Mouse (Mus musculus): ENCODE data around the gene Smim5.

Smim5 gene

GRCm38 (mm10) chr11:115894755-115895520 lies 4.8 kb upstream of the Smim5 start:
- no peak for DNase-seq (ENCODE audit: low read depth, low spot score)

GRCm38 (mm10) chr11:115898446-115898845 lies 1.3 kb upstream of the Smim5 start:
- no peak for DNase-seq (ENCODE audit: low read depth, low spot score)

GRCm38 (mm10) chr11:115898886-115899285 lies 880 bp upstream of the Smim5 start:
- peak; percentile 70 for DNase-seq (ENCODE audit: low read depth, low spot score)

GRCm38 (mm10) chr11:115900561-115901337 lies 983 bp downstream of the Smim5 start:
- DNase-seq (ENCODE audit: low read depth, low spot score): no peak

GRCm38 (mm10) chr11:115901338-115902161 lies 1.8 kb downstream of the Smim5 start:
- DNase-seq (ENCODE audit: low read depth, low spot score): peak; percentile 58

- DNase-seq (ENCODE audit: low read depth, low spot score): no peak
Measured at GRCm38 (mm10) chr11:115902177-115902576, 2.4 kb downstream of the Smim5 start.

- no peak for DNase-seq (ENCODE audit: low read depth, low spot score)
Measured at GRCm38 (mm10) chr11:115902831-115903230, 3.1 kb downstream of the Smim5 start.

GRCm38 (mm10) chr11:115903384-115904230 lies 3.8 kb downstream of the Smim5 start:
- peak; percentile 76 for DNase-seq (ENCODE audit: low read depth, low spot score)

GRCm38 (mm10) chr11:115904231-115904955 lies 4.6 kb downstream of the Smim5 start:
- no peak for DNase-seq (ENCODE audit: low read depth, low spot score)

GRCm38 (mm10) chr11:115904956-115905790 lies 5.4 kb downstream of the Smim5 start:
- DNase-seq (ENCODE audit: low read depth, low spot score): no peak

- DNase-seq (ENCODE audit: low read depth, low spot score): no peak
Measured at GRCm38 (mm10) chr11:115906116-115906515, 6.3 kb downstream of the Smim5 start.

GRCm38 (mm10) chr11:115906521-115906920 lies 6.8 kb downstream of the Smim5 start:
- DNase-seq (ENCODE audit: low read depth, low spot score): no peak

- DNase-seq (ENCODE audit: low read depth, low spot score): peak; percentile 52
Measured at GRCm38 (mm10) chr11:115911134-115911561, 11.4 kb downstream of the Smim5 start.

GRCm38 (mm10) chr11:115911632-115912376 lies 12.0 kb downstream of the Smim5 start, which contains the start of gene Smim6:
Smim6 (plus strand) TSS chr11:115912017.
- DNase-seq (ENCODE audit: low read depth, low spot score): peak; percentile 47

- no peak for DNase-seq (ENCODE audit: low read depth, low spot score)
Measured at GRCm38 (mm10) chr11:115916579-115916978, 16.8 kb downstream of the Smim5 start.

- no peak for DNase-seq (ENCODE audit: low read depth, low spot score)
Measured at GRCm38 (mm10) chr11:115918637-115919036, 18.9 kb downstream of the Smim5 start.

GRCm38 (mm10) chr11:115919073-115919472 lies 19.3 kb downstream of the Smim5 start:
- DNase-seq (ENCODE audit: low read depth, low spot score): no peak

- DNase-seq (ENCODE audit: low read depth, low spot score): peak; percentile 56
Measured at GRCm38 (mm10) chr11:115920110-115920818, 20.5 kb downstream of the Smim5 start.

All from c-Kit-negative CD71-positive TER-119-positive erythroid progenitor cells, embryonic 14.5 days (primary cell).